Mouse (Mus musculus) forebrain, embryonic 14.5 days (tissue): Measurements from ENCODE around the gene Ssc5d. TPM values are rescaled to one million over a fixed set of nuclear protein-coding genes. Genes with fewer than 3 reads are reported as not detected.

ENCODE experiments used
- ATAC-seq: fragments of 200-750 bp; cut with Nextera tagmentation; 2 replicates; pipeline ENCODE4 v1.8.0; 2017; ENCODE audit warnings: mild to moderate bottlenecking, moderate library complexity
- DNase-seq: peaks from one replicate; pipeline ENCODE4 v3.0.0-alpha.2; 2015; ENCODE audit warnings: low spot score
- H3K27ac ChIP-seq: fragments of 300-500 bp; sonication (generic); 2 replicates; pipeline ENCODE4 v1.5.1; 2014; ENCODE audit warnings: low read depth, mild to moderate bottlenecking, control low read depth, low read length, moderate library complexity
- H3K27me3 ChIP-seq: fragments of 300-500 bp; sonication (generic); replicated peaks from 2 replicates; pipeline ENCODE4 v1.6.1; 2014; ENCODE audit warnings: low read length, control low read depth, mixed read lengths; ENCODE audit not compliant: control insufficient read depth, insufficient read depth
- H3K36me3 ChIP-seq: fragments of 300-500 bp; sonication (generic); 2 replicates; pipeline ENCODE4 v1.6.1; 2014; ENCODE audit warnings: low read length, control low read depth; ENCODE audit not compliant: control insufficient read depth, insufficient read depth
- H3K4me1 ChIP-seq: fragments of 300-500 bp; sonication (generic); 2 replicates; pipeline ENCODE4 v1.6.1; 2014; ENCODE audit warnings: antibody characterized with exemption, low read length, control low read depth; ENCODE audit not compliant: control insufficient read depth, insufficient read depth
- H3K4me2 ChIP-seq: fragments of 300-500 bp; sonication (generic); 2 replicates; pipeline ENCODE4 v1.6.1; 2014; ENCODE audit warnings: mild to moderate bottlenecking, control low read depth, low read length
- H3K4me3 ChIP-seq: fragments of 300-500 bp; sonication (generic); 2 replicates; pipeline ENCODE4 v1.5.1; 2014; ENCODE audit warnings: low read depth, low read length, control low read depth
- H3K9ac ChIP-seq: fragments of 300-500 bp; sonication (generic); 2 replicates; pipeline ENCODE4 v1.6.1; 2014; ENCODE audit warnings: mild to moderate bottlenecking, low read length, control low read depth, moderate library complexity
- H3K9me3 ChIP-seq: fragments of 300-500 bp; sonication (generic); replicated peaks from 2 replicates; pipeline ENCODE4 v1.6.1; 2016; ENCODE audit warnings: low read length, control low read depth, mixed read lengths; ENCODE audit not compliant: control insufficient read depth
- WGBS: fragments of 180-500 bp; shearing (Covaris S2); extraction: QIAGEN DNeasy Blood & Tissue Kit; methylation state at CpG from one replicate; pipeline ENCODE4 v1.1.7; 2014; 5-methylcytosine and 5-hydroxymethylcytosine counted together
- polyA plus RNA-seq: library from polyadenylated mRNA; unstranded; fragments of >200 nt; fragmentation: Nextera tagmentation; extraction: Ambion mirVana; gene quantifications from 2 replicates; pipeline ENCODE4 v1.2.1, GENCODE M21; 2014

Ssc5d gene
- polyA plus RNA-seq, 1 experiment from 2014 or later = 0.23 TPM

DNA sequence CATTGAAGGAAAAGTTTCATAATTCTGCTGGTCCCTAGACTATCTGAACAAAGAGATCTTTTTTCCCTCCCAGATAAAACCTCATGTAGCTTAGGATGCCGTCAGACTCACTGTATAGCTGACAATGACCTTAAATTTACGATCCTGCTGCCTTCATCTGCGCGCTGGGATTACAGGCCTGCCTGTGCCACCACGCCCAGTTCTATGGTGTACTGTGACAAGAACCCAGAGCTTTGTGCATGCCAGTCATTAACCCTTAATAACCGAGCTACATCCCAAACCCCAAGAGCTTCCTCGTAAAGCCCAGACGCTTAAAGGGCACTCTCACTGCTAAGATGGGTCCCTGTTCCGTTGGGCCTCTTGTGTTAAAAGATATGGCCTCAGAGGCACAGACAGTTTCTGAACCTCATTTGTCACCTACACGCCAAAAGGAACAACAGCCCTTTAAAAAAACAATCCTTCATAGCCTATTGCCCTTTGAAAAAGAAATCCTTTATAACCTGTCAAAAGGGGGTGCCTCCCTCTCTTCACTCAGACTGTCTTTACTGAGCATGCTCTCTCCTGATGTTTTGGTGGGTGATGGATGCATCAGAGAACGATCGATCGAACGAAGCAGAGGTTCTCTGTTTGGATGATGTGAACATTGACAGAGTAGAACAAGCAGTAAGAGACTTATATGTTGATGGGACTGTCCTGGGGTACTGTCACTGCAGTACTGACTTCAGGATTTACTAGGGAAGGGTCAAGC, 9.7 kb upstream of the Ssc5d start:
- WGBS = 20% methylated on average over 14 of the region's 14 CpGs
- DNase-seq (peak; percentile 62), ATAC-seq (peak; percentile 49)
- Histone ChIP-seq H3K27me3 (no peaks in the 10 kb centered on the region), H3K4me1 (peaks cover 13% of the 10 kb centered on the region; the same call in 1 of the 2 replicates), H3K4me3 (peak overlapping the region; percentile 58), H3K9ac (peak overlapping the region; percentile 82), H3K36me3 (peaks cover 34% of the 10 kb centered on the region), H3K9me3 (no peaks in the 10 kb centered on the region), H3K27ac (peak overlapping the region; percentile 96), H3K4me2 (peak overlapping the region; percentile 76)

DNA sequence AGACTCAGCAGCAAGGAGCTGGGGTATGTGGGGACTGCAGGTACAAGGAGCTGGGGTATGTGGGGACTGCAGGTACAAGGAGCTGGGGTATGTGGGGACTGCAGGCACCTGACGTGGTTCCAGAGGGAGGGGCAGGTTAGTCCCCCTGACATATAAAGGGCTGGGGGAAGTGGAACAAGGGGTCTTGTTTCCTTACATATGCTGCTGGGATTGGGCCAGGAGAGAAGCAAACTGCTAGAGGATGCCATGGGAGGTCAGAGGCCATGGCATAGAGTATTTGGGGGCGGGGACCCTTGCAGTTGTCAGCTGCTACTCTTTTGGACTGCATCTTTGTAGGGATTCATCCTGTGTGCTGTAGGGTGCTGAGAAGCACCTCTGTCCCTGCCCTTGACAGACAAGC, 8.1 kb upstream of the Ssc5d start:
- H3K4me2 ChIP-seq = no peak overlapping the region
- no peak overlapping the region for H3K4me3 ChIP-seq
- no peak overlapping the region for H3K27ac ChIP-seq
- no peak for ATAC-seq
- H3K4me1 ChIP-seq = peaks cover 22% of the 10 kb centered on the region
- no peaks in the 10 kb centered on the region for H3K27me3 ChIP-seq
- H3K36me3 ChIP-seq = peaks cover 41% of the 10 kb centered on the region
- DNase-seq = no peak
- 91% methylated on average over 2 of the region's 2 CpGs for WGBS
- H3K9me3 ChIP-seq = no peaks in the 10 kb centered on the region
- H3K9ac ChIP-seq = peak overlapping the region; percentile 0; the same call in 1 of the 2 replicates

DNA sequence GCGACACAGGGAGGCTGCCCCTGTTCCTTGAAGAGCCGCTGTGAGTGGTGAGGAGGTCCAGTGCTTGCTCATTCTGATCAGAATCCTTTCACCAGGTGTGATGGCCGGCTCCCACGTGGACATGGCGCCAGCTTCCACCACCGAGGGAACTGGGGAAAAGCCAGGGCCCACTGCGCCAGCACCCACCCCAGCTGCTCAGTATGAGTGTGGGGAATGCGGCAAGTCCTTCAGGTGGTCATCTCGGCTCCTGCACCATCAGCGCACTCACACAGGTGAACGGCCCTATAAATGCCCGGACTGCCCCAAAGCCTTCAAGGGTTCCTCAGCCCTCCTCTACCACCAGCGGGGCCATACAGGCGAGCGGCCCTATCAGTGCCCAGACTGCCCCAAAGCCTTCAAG, 6.9 kb upstream of the Ssc5d start:
- Histone ChIP-seq H3K9ac (no peak overlapping the region), H3K4me2 (no peak overlapping the region), H3K4me3 (no peak overlapping the region), H3K27ac (no peak overlapping the region), H3K27me3 (no peaks in the 10 kb centered on the region), H3K36me3 (peaks cover 41% of the 10 kb centered on the region), H3K4me1 (peaks cover 25% of the 10 kb centered on the region), H3K9me3 (no peaks in the 10 kb centered on the region)
- WGBS = 90% methylated on average over 15 of the region's 15 CpGs
- ATAC-seq = no peak
- no peak for DNase-seq

DNA sequence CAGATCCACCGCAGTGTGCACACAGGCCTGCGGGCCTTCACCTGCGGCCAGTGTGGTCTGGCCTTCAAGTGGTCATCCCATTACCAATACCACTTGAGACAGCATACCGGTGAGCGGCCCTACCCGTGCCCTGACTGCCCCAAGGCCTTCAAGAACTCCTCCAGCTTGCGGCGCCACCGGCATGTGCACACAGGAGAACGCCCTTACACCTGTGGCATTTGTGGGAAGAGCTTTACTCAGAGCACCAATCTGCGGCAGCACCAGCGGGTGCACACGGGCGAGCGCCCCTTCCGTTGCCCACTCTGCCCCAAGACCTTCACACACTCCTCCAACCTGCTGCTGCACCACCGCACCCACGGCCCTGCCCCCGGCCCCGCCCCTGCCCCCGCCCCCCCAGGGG, 6.5 kb upstream of the Ssc5d start:
- ATAC-seq (no peak), DNase-seq (no peak)
- no peak overlapping the region for H3K4me2 ChIP-seq
- no peaks in the 10 kb centered on the region for H3K9me3 ChIP-seq
- peaks cover 29% of the 10 kb centered on the region for H3K4me1 ChIP-seq
- H3K36me3 ChIP-seq = peaks cover 41% of the 10 kb centered on the region
- WGBS = 85% methylated on average over 21 of the region's 21 CpGs
- H3K4me3 ChIP-seq = no peak overlapping the region
- H3K9ac ChIP-seq = no peak overlapping the region
- H3K27me3 ChIP-seq = no peaks in the 10 kb centered on the region
- no peak overlapping the region for H3K27ac ChIP-seq

DNA sequence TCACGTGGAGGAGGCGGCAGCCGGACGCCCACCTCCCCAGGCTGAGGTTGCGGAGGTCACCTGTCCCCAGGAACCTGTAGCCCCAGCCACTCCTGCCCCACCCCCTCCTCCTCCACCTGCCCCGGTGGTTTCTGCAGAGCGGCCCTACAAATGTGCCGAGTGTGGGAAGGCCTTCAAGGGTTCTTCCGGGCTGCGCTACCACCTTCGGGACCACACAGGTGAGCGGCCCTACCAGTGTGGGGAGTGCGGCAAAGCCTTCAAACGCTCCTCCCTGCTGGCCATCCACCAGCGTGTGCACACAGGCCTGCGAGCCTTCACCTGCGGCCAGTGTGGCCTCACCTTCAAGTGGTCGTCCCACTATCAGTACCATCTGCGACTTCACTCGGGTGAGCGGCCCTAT, 5.6 kb upstream of the Ssc5d start:
- Histone ChIP-seq H3K9me3 (no peaks in the 10 kb centered on the region), H3K27me3 (no peaks in the 10 kb centered on the region), H3K4me3 (no peak overlapping the region), H3K36me3 (peaks cover 41% of the 10 kb centered on the region), H3K27ac (no peak overlapping the region), H3K4me1 (peaks cover 33% of the 10 kb centered on the region), H3K9ac (no peak overlapping the region), H3K4me2 (no peak overlapping the region)
- 91% methylated on average over 21 of the region's 21 CpGs for WGBS
- DNase-seq = no peak
- ATAC-seq = no peak

DNA sequence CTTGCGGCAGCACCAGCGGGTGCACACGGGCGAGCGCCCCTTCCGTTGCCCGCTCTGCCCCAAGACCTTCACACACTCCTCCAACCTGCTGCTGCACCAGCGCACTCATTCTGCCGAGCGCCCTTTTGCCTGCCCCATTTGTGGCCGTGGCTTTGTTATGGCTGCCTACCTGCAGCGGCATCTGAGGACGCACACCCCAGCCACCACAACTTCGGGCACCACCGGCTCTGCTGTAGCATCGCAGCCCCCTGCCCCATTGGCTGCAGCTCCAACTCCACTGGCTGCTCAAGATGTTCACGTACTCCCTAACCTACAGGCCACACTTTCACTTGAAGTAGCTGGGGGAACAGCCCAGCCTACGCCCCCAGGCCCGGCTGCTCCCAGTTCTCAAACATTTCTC, 5.1 kb upstream of the Ssc5d start:
- DNase-seq (no peak), ATAC-seq (no peak)
- H3K9ac ChIP-seq = no peak overlapping the region
- peaks cover 41% of the 10 kb centered on the region for H3K36me3 ChIP-seq
- no peaks in the 10 kb centered on the region for H3K27me3 ChIP-seq
- H3K4me3 ChIP-seq = no peak overlapping the region
- no peaks in the 10 kb centered on the region for H3K9me3 ChIP-seq
- 85% methylated on average over 18 of the region's 19 CpGs for WGBS
- H3K4me2 ChIP-seq = no peak overlapping the region
- H3K27ac ChIP-seq = peak overlapping the region; percentile 96; the same call in 1 of the 2 replicates
- H3K4me1 ChIP-seq = peaks cover 38% of the 10 kb centered on the region

DNA sequence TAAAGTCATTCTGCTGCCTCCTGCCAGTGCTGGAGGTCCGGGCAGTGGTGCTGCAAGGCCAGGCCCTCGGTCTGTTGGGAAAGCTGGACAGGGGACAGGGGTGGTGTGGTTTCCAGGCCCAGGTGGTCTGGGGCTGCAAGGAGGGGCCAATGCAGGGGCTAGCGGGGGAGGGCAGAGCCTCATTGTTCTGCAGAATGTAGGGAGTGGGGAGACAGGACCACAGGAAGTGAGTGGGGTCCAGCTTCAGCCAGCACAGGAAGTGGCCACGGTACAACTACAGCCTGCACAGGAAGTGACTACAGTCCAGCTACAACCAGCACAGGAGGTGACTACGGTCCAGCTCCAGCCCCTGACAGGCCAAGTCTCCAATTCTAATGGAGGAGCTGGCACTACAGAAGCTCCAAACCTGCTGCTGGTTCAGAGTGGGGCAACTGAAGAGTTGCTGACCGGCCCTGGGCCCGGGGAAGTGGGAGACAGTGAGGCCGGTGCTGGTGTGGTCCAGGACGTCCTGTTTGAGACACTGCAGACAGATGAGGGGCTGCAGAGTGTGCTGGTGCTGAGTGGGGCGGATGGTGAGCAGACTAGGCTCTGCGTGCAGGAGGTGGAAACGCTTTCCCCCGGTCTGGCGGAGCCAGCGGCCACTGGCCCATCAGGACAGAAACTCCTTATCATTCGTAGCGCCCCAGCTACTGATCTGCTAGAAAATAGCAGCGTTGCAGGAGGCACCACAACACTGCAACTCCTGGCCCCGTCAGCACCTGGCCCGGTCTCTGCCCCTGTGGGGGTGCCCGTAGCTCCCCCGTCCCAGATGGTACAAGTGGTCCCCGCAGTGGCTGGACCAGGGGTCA, 4.4 kb upstream of the Ssc5d start:
- Histone ChIP-seq H3K27ac (peak overlapping the region; percentile 96), H3K27me3 (no peaks in the 10 kb centered on the region), H3K4me3 (no peak overlapping the region), H3K9ac (peak overlapping the region; percentile 40), H3K4me1 (peaks cover 41% of the 10 kb centered on the region), H3K36me3 (peaks cover 41% of the 10 kb centered on the region), H3K4me2 (peak overlapping the region; percentile 91; the same call in 1 of the 2 replicates), H3K9me3 (no peaks in the 10 kb centered on the region)
- DNase-seq (no peak), ATAC-seq (no peak)
- WGBS = 59% methylated on average over 23 of the region's 23 CpGs

DNA sequence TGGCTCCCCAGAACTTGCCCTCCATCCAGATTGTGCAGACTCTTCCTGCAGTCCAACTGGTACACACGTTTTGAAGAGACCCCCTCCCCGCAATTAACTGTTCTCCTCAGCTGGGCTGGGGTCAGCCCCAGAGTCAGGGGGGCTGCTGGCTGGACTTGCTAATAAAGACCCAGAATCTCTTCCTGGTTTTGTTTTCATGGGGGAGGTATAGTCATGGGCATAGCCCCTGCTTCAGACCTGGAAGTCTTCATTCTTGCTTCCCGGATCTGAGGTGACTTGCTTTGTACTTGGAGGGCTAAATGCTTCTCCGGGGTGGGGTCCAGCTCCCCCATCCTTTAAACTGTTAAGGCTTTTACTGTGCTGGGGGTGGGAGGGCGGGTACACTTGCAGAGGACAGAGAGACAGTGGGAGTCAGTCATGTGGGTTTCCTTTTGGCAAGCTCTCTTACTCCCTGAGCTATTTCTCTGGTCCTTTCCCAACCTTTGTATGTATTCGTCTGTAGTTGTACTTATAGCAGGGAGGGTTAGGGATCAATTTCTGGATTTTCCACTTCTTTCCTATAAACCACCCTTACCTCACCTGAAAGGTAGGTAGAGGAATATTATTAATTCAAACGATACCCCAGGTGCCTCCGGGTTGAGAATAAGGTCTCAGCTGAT, 3.6 kb upstream of the Ssc5d start, which contains the start of gene Nat14:
Nat14 (plus strand) TSS at position 205 of the 659 bp plus-strand sequence.
- no peaks in the 10 kb centered on the region for H3K27me3 ChIP-seq
- H3K9me3 ChIP-seq = no peaks in the 10 kb centered on the region
- peak within 1 kb of the TSS; percentile 34 for H3K4me3 ChIP-seq
- H3K4me1 ChIP-seq = peaks cover 35% of the 10 kb centered on the region
- peaks cover 41% of the 10 kb centered on the region for H3K36me3 ChIP-seq
- peak within 1 kb of the TSS; percentile 96 for H3K27ac ChIP-seq
- DNase-seq (no peak), ATAC-seq (no peak)
- peak within 1 kb of the TSS; percentile 91 for H3K4me2 ChIP-seq
- H3K9ac ChIP-seq = peak within 1 kb of the TSS; percentile 75
- WGBS = 28% methylated on average over 8 of the region's 8 CpGs
